Mouse (Mus musculus) adrenal gland, postnatal 10 days (tissue): ENCODE measurements at regions not wholly inside any gene's neighbourhood (a gene's known extent, or its start where the extent isn't known, plus 50 kb on each side); places are given as distances from the start of the nearest gene placed in this dataset.

ENCODE experiments used
- DNase-seq: peaks from one replicate; pipeline ENCODE4 v3.0.0; 2021; ENCODE audit warnings: mixed read lengths

DNA sequence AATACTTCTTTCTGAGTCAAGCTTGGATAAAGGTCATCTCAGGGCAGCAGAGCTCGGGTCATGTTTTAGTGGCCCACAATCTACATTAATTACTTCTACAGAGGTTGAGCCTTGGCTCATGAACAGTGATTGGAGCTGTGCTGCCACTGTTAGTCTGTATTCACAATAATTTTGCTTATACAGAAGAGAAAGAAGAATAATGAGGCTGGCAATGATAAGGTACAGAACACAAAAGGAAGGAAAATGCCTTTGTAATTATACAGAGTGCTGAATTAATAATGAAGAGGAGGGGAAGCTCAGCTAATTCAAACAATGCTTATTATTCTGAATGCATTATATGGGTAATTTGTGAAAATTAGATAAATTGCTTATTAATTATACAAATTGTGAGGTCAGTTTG lies 573.9 kb upstream of the Cblb start:
- no peak for DNase-seq

DNA sequence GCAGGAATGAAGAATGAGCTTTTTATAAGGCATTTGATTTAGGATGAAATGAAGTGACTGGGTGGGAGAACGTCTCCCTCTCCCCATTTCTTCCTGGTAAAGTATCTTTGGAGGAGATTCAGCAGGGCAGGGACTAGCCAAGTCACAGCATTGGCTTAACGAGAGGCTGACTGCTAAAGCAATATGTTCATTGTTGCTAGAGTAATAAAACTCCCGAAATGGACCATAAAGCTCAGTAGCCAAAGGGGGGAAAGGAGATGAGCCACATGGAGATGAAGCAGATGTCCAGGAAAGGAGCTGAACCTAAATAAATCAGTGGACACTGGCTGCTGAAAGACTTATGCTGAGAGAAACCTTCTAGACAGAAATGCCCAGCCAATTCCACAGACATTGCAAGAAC lies 555.3 kb upstream of the Cblb start:
- DNase-seq, result no peak

DNA sequence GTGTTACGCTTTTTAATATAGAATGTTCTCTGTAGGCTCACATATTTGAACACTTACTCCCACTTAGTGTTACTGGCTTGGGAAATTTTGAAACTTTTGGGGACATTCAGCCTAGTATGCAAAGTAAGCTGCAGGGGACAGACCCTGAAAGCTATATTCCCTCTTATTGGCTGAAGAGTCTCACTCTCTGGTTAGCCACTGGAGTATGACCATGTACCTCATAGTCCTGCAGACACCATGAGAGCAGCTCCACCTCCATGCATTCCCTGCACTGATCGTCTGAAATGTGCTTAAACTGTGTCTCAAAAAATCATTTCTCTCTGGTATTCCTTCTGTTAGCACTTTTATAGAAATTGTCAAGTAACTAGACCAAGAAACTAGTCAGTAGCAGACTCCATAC lies 534.9 kb upstream of the Cblb start:
- no peak for DNase-seq

DNA sequence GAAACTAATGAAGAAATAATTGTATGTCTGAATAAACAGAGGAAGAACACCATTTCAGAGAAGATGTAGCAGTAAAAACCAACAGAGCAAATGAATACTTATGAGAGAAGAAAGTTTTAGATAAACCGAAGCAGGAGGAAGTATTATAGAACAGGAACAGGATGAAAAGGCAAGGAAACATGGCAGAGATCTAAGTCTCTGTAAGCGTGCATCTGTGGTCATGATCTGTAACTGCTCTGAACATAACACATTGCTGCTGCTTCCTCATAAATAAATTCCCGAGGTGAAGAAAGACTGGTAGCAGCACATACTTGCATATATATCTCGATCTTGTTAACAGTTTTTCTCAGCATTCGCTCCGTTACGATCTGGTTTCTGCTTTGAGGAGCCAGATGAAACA lies 533.2 kb upstream of the Cblb start:
- DNase-seq, result no peak

DNA sequence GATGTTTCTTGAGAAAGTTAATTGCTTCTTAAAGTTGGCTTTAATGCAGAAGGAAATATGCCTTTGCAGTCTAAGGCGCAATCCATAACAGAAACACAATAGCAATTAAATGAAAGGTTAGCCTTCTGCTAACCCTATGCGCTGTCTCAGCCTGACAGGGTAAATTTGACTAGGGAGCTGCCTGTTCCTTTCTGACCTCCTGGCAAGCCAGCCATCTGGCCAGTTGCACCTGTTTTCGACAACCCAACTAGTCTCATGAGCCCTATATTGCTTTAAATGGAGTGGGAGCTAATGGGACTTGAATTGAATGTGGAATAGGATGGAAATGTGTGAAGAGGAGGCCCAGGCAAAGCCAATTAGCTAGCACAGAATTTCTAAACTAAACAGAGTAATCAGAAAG lies 513.9 kb upstream of the Cblb start:
- no peak for DNase-seq

DNA sequence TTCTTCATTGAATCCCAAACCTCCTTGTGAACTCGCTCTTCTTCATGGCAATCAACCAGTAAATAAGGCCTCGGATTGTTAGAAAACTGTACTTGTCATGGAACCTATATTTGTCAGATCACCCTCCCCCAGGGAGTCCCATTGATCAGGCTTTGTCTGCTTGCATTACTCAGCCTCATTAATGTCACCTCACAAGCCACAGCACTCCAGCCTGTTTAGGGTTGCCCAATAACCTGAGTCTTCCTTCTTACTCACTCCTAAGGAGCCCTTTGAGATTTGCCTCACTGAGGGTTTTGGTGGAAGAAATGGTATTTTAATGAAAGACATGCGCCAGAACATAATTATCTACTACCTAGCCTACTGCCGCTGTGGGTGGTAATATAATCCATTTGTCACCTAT lies 510.3 kb upstream of the Cblb start:
- peak; percentile 1 for DNase-seq

DNA sequence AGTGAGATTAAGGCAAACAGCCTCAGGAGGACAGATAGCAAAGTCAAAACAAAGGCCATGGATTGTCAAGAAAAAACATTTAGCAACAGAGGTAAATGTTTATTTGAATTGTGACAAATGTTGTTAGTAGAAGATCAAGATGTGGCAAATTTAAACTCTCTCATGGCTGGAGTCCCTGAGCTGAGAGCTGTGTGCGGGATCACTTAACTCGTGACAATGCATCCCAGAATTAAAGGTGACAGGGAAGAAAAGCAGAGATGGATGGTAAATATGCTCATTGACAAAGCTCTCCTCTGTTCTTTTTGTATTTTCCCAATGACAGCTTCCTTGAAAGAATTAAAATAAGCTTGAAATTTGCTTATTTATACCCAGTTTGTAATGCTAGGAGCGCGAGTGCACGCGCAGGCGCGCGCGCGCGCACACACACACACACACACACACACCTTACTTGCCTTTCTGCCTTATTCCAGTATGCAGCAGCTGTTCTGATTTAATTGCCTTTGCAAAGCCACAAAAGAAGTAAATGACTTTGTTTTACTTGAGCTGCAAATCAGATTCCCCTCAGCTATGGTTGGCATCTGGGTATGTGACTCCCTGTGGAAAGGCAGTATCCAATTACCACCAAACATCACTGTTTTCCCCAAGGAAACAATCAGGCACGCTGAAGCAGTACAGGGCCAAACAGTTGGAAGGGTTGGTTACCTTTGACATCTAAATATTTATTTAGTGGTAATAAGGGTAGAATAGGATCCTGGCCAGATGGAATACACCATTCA lies 509.5 kb upstream of the Cblb start:
- peak; percentile 5 for DNase-seq

DNA sequence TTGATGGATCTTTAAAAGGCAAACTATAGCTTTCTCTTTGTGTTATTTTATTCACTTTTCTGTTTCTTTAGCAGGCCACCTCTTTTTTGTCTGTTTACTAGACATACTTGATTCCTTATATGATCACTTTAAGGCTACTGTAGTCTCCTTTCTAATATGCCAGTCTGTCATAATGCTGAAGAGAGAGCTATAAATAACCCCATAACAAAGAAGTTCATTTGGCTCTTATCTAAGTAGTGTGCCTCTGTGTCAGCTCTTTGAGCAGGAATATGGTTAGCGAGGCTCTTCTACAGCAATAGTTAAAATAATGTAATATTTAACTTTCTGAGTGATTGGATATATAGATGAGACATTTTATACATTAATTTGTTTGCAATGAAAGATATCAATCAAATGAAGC lies 507.0 kb upstream of the Cblb start:
- no peak for DNase-seq

DNA sequence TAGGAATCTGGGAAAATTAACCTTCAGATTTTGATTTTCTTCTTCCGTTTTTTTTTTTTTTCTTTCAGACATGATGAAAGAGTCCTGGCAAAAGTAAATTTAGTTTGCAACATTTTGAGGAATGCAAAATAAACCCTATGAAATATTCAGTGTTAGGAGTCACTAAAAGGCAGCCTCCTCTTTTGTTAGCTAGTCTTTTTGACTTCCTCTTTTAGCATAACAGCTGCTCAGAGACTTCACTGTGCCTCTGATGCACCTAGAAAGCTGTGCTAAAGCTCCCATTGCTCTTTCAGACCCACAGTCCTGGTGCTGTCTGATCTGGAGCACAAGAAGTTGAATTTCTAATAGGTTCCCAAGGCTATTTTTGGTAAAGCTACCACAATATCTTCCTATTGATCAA lies 498.5 kb upstream of the Cblb start:
- DNase-seq, result no peak

DNA sequence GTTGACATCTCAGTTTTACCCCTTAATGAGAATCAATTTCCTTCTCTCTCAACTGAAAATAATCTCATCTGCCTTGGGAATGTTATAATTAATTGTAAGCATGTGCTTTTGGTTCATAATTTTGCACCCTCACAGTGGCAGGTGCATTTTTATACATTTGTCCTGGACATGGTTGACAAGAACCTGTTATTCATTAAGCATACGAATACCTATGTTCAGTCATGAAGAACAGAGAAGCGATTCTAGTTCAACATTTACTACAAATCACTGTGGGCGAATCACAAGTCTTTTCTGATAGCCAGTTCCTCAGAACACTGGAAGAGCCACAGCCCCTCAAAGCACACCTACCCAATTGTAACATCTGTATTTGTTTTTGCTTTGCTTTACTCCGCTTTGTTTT lies 487.3 kb upstream of the Cblb start:
- no peak for DNase-seq

DNA sequence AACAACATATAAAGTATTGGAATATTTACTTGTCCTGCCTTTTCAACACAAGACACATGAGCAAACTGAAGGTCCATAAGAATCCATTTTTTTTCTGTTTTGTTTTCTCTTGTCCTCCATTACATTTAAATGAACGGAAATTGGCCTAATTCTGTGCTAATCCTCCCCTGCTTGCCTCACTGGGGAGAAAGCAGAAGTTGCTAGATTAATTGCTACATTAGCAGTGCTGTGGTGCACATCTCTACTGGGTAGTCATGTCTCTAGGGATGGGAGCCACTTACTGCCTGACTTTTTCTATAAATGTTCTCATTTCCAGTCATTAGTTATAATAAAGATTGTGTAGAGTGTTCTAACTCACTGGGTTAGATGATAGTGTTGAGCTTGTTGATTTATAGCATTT lies 484.0 kb upstream of the Cblb start:
- DNase-seq, result no peak

DNA sequence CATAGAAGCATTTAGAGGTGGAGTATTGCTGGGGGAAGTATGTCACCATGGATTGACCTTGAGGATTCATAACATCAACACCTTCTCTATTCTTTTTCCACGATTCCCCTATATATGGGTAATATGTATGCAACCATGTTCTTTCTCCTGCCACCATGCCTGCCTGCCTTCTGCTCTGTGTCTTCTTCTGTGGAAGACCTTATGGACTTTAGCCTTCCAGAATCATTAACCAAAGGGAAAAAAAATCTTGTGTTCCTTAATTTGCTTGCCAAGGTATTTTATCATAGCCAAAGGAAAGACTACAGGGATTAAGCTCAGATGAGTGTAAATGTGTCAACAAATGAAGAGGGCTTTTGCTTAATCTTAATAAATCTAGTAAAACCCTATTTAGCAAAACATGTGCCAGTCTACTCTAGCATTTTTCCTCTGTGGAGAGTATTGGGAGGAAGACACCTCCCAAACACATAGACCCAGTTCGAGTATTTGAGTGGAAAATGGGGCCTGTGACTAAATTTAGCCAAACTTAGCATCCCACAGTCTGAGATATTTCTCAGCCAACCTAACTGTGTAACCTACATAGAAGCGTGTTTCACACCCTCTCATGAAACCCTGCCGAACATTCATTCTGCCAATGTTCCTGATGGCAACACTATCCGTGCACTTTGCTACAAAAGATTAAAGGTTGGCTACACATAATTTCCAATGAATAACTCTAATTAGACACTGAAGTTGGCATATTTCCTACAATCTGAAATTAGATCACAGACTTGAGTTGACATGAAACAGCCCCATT lies 468.0 kb upstream of the Cblb start:
- no peak for DNase-seq

DNA sequence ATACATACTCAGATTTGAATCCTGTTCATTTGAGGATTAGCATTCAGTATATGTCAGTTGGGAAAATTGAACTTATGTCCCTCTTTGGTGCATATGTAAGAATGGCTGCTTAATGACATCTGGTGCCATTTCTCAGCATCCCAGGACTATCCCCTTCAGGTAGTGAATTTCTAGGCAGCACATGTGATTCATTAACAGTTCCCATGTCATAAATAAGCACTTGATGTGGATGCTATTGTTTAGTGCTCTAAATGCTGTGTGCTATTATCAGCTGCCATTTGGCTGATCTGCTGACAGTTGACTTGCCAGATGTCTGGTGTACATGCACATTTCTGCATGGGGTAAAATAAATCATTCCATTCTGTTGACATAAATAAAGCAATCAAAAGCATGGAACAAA lies 467.0 kb upstream of the Cblb start:
- no peak for DNase-seq

DNA sequence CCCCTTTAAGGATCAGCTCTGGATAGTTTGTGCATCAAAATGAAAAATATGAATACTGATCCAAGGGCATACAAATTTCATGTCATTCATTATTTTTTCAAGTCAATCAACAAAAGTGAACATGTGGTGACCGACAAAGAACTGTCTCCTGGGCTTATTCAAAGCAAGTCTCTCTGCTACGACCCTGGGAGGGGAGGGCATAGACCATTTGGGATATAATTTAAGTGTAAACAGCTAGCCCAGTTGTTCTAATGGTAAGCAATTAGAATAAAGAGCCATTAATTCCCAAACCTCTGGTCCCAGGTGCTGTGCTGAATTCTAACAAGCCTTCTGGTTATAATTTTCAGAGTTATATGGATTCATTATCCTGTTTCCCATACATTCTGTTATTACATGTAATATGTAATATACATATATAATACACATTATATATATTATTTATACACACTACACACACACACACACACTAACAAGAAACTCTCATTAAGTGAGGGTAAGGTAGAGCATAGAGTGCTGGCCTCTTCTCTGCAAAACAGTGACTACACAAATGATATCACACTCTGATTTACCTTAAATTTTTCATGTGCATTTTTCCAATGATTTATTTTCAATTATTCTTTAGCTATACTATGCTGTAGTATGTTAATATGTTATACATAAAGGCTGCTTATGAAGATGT lies 453.0 kb upstream of the Cblb start:
- DNase-seq, result no peak

DNA sequence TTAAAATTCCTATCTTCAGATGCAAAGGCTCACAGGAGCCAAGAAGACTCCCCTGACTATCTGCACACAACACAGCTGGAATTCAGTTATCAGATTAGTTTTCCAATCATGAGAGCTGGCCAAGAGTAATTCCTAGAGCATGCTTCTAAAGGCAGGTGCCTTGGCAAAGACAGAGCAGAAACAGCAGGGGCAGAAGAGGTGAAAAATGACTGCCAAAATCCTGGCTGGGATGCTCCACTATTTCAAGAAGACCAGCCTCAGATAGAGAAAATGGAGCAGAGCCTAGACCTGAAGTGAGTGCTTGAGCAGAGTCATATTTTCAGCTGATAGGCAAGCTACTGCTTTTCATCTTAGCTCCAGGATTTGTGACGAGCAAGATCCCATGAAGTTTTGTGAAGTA lies 450.5 kb upstream of the Cblb start:
- no peak for DNase-seq

DNA sequence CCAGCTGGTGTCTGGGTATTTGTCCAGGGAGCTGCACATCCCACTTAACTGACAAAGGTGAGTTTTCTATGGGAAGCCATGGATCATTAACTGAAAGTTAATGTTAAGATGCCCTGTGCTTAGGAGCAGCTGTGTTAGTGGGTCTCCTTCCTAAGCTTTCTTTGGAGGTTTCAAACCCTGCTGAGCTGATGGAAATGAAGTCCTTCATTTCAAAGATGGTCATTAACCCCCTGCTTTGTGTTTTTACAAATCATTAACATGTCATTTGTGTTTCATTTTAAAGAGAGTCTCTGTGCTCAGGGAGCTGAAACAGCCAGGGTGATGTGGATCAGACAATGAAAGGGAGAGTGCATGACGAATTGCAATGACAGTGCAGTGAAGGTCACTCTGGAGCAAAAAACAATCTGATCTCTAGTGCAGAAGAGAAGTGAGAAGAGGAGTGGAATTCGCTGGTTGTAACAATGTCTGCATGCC lies 441.1 kb upstream of the Cblb start:
- peak; percentile 2 for DNase-seq

DNA sequence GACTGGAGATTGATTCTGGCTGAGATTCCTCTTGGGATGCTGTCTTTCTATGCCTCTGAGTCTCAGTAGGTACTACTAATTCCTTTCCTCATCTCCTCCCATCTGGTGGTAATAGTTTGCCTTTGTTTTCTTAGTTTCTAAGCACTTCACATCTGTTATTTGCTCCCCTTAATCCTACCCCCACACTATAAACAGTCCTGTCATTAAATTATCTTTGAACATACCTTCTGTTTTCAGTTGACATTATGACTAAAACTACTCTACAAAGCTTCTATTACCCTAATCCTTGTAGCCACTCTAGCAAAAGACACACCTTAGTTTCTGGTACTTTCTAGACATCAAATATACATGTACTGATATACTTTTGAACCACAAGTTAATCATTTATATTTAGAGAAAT lies 413.4 kb upstream of the Cblb start:
- no peak for DNase-seq

DNA sequence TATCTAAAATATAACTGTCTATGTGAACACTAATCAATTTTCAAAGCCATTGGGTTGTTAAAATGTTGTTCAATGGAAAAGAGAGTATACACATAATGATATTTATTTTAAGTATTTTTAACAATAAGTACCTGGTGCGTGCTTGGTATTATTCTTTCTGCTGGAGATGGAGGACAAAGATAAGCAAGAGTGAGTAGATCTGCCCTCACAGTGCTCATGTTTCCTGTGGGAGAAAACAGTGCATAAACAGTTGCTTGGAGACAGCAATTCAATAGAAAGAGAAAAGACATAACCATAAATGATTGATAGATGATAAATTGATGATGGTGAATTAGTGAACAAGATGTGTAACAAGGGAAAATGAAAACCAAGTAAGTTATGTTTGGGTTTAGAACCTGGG lies 384.4 kb upstream of the Cblb start:
- no peak for DNase-seq

DNA sequence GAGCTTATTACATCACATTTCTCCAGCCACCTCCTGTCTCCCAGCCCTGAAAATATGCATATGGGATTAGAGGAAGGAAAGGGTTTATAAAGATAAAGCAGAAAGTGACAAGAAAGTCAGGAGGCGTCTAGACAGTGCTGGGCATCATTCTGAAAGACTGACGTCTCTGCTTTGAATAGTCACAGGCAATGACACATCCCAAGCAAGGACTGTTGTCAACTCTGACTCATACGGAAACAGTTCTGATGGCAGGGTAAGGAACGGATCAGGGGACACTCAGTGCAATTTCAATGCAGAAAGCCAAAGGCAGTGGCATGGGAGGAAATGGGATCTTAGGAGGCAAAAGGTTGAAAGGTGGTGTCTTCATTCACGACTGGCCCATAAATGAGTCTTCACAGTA lies 380.9 kb upstream of the Cblb start:
- no peak for DNase-seq

DNA sequence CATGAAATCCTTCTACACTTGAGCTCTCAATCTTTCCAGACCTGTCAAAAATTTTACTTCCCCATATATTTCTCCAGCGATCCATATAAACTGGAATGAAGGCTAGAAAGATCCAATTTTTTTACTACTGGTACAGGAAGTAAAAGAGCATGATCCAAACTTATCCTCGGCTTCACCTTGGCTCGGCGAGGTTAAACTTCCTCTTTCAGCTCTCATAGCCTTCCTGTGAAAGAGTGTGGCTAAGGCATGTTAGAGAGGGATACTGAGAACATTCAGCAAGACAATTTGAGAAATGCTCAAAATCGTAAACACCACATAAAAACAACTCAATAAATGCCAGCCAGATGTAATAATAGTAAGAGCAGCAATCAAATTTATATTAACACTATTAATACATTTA lies 380.3 kb upstream of the Cblb start:
- no peak for DNase-seq

DNA sequence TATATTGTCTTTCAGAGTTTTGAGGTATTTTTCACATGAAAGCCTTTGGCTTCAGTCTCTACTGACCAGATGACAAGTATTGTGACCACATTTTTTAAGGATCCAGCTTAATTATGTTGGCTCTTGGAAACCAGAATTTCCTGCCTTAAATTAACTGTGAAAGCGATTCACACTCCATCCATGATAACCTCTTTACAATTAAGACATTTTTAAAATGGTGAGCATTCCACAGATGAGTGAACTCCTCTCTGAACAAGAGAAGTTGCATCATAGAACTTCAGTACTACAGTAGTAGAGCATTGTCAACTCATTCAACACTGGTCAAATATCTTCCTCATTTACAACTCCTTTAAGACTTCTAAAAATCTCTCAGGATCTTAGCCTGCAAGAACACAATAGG lies 369.3 kb upstream of the Cblb start:
- DNase-seq, result no peak

DNA sequence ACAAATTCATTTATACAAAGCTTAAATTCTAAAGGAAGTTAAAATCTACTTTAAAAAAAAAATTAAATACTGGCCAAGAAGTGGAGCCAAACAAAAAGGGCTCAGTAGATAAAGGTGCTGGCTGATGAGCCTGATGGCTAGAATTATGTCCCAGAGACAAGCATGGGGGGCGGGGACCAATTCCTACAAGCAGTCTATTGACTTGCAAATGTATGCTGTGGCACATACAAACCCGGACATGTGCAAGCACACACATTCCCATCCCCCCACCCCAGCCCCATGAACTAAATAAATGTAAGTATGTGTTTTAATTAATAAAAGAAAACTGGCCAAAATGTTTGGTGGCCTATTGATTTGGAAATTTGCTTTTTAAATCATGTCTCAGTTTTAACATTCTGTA lies 366.7 kb upstream of the Cblb start:
- DNase-seq, result no peak

DNA sequence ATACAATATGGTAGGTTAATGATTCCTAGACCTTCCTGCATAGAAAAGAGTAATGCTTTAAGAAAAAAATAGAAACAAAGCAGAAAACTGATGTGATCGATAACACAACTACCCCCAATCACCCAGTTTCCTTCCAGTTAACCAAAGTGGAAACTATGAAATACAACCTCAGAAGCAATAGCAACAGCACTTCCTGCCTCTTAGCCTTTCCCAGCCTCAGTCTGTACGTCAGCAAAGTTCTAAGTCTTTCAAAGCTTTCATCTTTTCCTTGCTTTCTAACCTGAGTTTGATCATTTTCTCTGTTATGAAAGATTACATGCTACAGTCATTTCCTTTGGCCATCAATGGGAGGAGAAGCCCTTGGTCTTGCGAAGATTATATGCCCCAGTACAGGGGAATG lies 355.9 kb upstream of the Cblb start:
- DNase-seq, result no peak
